Mouse (Mus musculus) MEL (cell line): ENCODE data around the gene Farp1.

Source experiments
- CTCF ChIP-seq, 3 experiments: IDR thresholded peaks in 2 of 3; conservative IDR thresholded peaks in 1 of 3; 2 replicates each; pipeline ENCODE4 v1.5.1; 2011 to 2012; ENCODE audit warnings: low read length in 3 of 3, low read depth in 2 of 3, mild to moderate bottlenecking in 2 of 3, improper control_type of control experiment in 1 of 3, inconsistent platforms in 1 of 3, mixed read lengths in 1 of 3, moderate library complexity in 1 of 3; ENCODE audit not compliant: control insufficient read depth in 1 of 3, insufficient read depth in 1 of 3, poor library complexity in 1 of 3, severe bottlenecking in 1 of 3
- ELF1 ChIP-seq: IDR thresholded peaks from 2 replicates; pipeline ENCODE4 v1.6.1; 2014; ENCODE audit warnings: low read depth, mild to moderate bottlenecking, inconsistent platforms, low read length, improper control_type of control experiment, moderate library complexity
- POLR2A ChIP-seq, 2 experiments: IDR thresholded peaks; 2 replicates each; pipeline ENCODE4 v1.6.1; 2011 to 2012; ENCODE audit warnings: low read length in 2 of 2, mild to moderate bottlenecking in 2 of 2, control low read depth in 1 of 2, improper control_type of control experiment in 1 of 2, low read depth in 1 of 2, moderate library complexity in 1 of 2; ENCODE audit not compliant: control insufficient read depth in 1 of 2, insufficient read depth in 1 of 2, poor library complexity in 1 of 2
- UBTF ChIP-seq: IDR thresholded peaks from 2 replicates; pipeline ENCODE4 v1.6.1; 2012; ENCODE audit warnings: low read depth, mild to moderate bottlenecking, inconsistent platforms, low read length, improper control_type of control experiment, moderate library complexity, borderline replicate concordance; ENCODE audit not compliant: insufficient read depth

DNA sequence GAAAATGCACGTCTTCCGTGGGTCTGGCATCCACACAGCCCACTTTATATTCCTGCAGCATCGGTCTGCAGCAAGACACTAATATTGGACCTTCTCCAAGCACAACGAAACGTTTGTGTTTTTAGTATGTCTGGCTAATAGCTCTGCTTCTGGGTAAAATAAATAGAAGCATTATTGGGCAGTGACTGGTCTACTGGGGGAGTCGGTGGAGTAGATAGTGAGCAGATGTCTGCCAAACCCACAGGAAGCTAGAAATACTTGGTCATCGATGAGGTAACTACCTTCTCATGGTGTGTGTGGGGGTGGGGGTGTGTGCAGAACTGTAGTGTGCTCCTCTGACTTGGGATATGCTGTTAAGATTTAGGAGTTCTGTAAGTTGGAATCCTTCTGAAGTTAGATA is 2.3 kb downstream of the Farp1 start:
- TF ChIP-seq POLR2A (IDR thresholded peaks at IDR 0.05; ENCODE audit: control insufficient read depth in 1 of 2, insufficient read depth in 1 of 2, low read depth in 1 of 2, low read length in 2 of 2, poor library complexity in 1 of 2) (no peak), CTCF (IDR thresholded peaks at IDR 0.05 in 2 of 3, conservative IDR thresholded peaks at IDR 0.05 in 1 of 3; ENCODE audit: control insufficient read depth in 1 of 3, insufficient read depth in 1 of 3, low read depth in 2 of 3, low read length in 3 of 3, poor library complexity in 1 of 3, severe bottlenecking in 1 of 3) (no peak), ELF1 (no peak), UBTF (no peak)
